Mouse (Mus musculus) mouse trophoblast stem cell (cell line): Measurements from ENCODE around the gene Rpl12.
"Not testable (repeated sequence)": the region's sequence is repeated elsewhere in the genome, so short reads cannot be mapped to it uniquely, and the experiment has no call there.

Experiments
- in situ Hi-C, 2 experiments: fragments of 300-500 bp; cut with MseI, MboI; formaldehyde crosslinking; loops; 2 replicates in 1 of 2; 3 replicates in 1 of 2; pipeline ENCODE4 v1.15.1; 2025

Gene Rpl12

DNA sequence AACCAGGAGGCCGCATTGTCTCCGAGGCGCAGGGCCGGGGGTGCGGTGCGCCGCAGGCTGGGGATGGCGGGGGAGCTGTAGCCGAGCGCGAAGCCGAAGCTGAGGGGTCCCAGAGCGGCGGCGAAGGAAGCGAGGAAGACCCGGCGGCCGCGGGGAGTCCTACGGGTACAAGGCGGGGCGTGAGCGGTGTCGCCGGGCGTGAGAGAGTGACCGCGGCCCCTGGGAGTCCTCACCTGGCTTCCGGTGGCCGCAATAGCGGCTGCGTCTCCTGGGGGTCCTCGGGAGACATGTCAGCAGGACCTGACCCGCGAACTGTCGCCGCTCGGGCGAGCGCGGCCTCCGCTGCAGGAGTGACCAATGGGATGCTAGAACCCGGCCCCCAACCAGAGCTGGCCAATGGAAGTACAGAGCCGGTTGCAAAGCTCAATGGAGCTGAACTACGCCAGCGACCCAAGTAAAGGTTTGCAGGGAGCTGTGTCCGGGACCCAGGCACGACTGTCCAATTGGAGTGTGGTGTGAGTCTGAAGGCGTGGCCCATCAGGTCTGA, 20.4 kb downstream of the Rpl12 start, which contains the start of gene Slc2a8:
Gene Slc2a8, minus strand, starts transcription at position 359 of the 547 bp plus-strand sequence.
- in situ Hi-C loops = no loop called here

DNA sequence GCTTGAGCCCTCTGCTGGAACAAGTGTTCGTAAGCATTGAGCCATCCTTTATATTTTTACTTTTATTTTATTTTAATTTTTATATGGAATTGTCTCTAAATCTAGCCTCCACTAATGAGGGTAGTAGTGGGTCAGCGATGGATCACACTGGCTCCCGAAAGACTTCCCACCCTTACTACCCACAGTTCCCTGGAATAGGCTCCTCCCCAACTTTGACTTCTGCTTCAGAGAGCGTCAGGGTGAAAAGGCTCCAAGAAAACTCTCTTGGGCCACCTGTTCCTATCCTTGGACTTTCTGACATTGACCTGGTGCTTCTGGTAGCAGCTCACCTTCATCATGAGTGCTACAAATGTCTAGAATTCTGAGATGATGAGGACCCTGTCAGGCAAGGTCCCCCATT, 21.3 kb downstream of the Rpl12 start:
- in situ Hi-C loops = no loop called here

DNA sequence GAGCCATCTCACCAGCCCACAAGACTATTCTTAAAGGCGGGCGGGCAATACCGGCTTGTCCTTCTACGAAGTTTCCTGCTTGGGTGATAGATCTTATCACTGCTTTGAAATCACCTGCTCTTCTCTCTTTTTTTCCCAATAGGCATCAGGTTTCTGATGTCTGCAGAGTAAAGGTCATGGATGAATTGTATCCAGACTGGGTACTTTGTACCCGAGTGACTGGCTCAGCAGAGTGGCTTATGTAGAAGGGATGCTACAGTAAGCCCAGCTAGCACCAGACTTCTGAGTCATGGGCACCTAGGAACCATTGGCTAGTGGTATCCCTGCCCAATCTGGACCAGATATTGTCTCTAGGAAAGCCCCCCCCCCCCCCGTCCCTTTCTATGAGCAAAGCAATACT, 22.3 kb downstream of the Rpl12 start:
- in situ Hi-C loops = no loop called here

DNA sequence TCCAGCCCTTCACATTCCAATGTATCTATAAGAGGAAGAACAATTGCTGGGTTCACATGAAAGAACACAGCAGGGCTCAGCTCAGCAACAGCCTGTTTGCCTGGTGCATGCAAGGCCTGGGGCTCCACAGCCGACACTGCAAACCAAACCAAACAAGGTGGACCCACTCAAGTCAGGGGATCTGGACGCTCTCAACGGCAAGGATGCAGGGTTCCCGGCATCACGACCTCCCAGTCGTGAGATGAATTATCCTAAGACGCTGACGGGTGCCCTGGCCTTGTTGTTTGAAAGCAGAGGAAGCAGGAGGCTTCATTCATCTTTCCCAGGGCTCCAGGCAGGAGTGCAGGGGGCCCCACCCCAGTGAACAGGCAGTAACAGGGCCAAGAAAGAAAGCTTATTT, 24.5 kb downstream of the Rpl12 start:
- in situ Hi-C loops = no loop called here

DNA sequence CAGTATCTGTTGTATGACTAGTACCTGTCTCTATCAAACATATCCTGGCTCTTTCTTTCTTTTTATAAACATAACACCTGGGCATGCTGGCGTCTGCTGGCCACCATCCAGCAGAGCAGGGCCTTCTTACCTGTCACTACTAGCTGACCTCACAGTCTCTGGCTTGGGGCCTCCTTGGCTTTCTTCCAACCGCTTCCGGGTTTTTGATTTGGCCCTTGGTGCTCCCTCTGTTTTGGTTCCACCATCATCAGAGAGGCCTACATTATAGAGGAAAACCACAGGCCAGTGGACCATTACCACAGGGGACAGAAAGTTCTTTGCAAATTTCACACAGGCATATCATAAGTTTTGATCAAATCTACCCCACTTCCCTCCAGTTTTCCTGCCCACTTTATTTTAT, 28.0 kb downstream of the Rpl12 start:
- in situ Hi-C loops = no loop called here

DNA sequence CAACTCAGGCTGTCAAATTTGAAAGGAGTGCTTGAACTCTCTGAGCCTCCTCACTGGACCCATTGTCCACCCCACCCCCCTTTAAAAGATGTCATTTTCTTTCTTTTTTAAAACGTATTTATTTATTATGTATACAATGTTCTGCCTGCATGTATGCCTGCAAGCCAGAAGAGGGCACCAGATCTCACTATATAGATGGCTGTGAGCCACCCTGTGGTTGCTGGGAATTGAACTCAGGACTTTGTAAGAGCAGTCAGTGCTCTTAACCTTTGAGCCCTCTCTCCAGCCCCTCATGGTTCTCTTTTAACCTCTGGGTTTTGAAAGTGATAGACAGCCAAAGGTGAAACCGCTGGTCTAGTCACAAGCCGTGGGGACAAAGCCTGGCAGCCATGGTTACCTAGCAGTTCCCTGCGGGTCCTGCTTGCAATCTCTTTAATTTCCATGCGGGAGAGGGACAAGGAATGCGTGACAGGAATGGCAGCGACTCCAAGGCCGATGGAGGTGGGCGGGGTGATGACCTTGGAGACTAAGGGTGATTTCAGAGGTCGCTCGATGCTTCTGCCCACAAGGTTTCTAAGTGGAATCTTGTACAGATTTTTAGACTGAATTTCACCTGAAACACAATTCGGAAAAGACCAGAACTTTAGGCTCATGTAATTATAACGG, 28.9 kb downstream of the Rpl12 start:
- in situ Hi-C loops = no loop called here

DNA sequence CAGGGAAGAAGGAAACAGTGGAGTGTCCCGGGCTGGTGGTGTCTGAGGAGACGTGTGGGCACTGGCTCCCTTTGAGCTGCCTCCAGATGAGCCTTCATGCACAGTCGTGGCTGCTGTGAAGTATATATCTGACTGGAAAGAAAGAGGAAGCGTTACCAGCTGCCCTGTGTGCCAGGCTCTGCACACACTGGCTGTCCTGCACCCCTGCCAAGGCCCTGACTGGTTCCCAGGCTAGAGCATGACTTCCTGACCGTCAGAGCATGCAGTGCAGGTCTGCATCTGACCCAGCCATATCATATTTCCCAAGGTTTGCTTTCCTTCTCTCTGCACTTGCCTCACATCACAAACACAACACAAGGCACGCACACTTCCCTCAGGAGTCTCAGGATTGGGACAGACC, 30.8 kb downstream of the Rpl12 start:
- in situ Hi-C loops = no loop called here

DNA sequence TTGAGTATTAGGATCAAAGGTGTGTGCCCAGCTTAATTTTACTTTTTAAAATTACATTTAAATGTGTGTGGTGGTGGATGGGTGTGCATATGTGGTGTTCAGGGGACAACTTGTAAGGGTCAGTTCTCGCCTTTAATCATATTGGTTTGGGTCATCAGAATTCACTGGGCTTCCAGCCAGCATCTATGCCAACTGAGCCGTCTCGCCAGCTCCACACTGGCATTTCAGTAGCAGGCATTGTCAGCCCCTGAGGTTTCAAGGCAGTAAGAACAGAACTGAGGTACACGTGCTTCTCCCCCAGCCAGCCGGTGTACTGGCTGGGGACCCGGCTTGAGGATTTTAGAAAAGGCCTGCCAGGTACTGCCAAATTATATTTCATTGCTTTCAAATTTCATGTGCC, 35.7 kb downstream of the Rpl12 start:
- in situ Hi-C loops = no loop called here

DNA sequence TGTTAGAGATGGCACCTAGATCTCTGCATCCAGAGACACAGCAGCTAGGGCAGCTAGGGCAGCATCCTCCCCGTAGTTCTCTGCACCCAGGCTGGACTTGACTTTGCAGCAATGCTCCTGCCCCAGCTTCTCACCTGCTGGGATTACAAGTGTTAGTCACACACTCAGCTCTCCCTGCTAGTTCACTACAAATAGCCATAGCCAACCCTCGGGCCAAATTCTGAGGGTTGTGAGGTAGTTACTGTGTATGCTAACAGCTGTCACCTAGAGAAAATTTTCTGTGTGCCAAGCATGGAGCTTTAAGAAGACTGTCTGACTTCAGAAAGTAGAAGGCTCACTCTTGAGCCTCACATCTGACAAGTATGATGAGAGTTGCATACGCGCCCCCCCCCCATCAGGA, 36.4 kb downstream of the Rpl12 start:
- in situ Hi-C loops = no loop called here

DNA sequence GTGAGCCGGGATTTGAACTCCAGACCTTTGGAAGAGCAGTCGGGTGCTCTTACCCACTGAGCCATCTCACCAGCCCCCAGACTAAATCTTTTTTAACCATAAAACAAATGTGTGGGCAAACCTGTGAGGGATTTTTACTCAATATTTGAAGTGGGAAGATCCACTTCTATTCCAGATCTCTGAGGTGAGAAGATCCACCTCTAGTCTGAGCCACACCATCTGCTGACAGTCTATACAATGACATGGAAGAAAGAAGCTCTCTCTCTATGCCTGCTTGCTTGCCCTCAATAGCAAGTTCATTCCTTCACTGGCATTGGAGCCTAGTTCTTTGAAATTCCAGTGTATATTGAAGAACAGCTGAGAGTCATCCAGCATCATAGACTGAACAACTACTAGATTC, 38.4 kb downstream of the Rpl12 start:
- in situ Hi-C loops = no loop called here

DNA sequence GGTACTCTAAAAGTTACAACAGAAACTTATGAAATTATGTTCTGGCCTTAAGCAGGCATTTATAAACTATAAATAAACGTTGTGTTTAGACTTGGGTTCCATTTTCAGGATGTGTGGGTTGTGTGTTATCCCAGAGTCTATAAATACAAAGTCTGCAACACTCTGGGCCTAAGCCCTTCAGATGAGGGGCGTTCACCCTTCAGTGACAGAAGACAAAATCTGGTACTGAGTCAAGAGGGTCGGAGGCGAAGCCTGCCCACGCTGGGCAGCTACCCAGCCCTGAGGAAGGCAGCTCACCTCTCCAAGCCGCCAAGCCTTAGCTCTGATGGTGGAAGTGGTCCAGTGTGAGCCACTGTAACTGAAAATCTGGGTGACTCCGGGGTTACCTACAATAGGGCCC, 40.8 kb downstream of the Rpl12 start:
- in situ Hi-C loops = no loop called here

DNA sequence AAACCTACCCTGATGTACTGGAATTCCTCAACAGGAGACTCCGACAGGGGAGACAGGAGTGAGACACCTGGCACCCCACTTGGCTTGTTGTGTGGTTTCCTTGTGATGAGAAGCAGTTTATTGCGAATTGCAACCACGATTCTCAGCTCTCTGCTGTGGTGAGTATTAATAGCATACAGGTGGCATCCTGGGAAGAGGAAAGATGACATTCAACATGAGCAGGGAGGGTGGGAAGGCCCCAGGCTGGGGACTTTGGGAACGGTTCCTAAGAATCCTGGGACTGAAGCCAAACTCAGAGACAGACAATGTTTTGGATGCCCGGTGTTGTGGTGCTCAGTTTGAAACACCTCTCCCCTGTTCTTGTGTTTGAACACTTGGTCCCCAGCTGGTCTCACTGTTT, 43.7 kb downstream of the Rpl12 start:
- in situ Hi-C loops = no loop called here

DNA sequence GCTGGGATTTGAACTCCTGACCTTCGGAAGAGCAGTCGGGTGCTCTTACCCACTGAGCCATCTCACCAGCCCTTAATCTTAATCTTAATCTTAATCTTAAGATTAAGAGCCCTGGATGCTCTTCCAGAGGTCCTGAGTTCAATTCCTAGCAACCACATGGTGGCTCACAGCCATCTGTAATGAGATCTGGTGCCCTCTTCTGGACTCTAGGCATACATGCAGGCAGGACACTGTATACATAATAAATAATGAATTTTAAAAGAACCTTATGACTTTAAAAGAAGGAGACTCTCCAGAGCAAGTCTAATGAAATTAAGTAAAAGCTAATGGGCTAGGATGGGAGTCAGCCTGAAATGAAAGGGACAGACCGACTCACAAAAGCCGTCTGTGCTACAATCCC, 47.7 kb downstream of the Rpl12 start:
- in situ Hi-C loops = not testable (repeated sequence)

DNA sequence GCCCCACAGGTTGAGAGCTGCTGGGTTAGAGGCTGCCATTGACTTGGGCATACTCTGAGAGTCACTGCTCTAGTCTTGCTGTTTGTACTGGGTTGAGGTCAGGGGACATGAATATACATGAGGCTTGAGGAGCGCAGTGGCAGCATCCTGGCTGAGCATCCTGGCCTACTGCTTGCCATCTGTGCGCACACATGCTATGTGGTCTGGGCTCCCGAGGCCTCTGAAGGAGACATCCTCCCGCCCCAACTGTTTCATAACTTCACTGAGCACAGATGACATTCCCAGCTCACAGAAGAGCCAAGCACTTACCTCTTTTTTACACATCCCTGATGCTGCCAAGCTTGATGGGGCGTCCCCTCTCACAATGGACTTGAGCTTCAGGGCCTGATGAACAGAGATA, 53.5 kb downstream of the Rpl12 start:
- in situ Hi-C loops = no loop called here
